Mouse (Mus musculus) adrenal gland, postnatal 14 days (tissue): ENCODE data around the gene Pdia6. TPM values are rescaled to one million over a fixed set of nuclear protein-coding genes. Genes with fewer than 3 reads are reported as not detected.

Source experiments
- total RNA-seq: library from RNA; stranded (reverse); gene quantifications from 2 replicates; pipeline ENCODE4 v1.2.3, GENCODE M21; 2021

Pdia6 gene
- total RNA-seq, 1 experiment from 2014 or later, result 165 TPM

Other genes with a start within 250 kb of the Pdia6 start
- gene Kcnf1, start 89.7 kb upstream of the Pdia6 start, total RNA-seq, result 0.23 and 0.30 TPM in 2 replicates
- gene Atp6v1c2, start 62.8 kb downstream of the Pdia6 start, total RNA-seq, result 1.6 and 3.6 TPM in 2 replicates
- 15.2 and 16.9 TPM in 2 replicates for gene Nol10, start 81.9 kb downstream of the Pdia6 start, total RNA-seq